Mouse (Mus musculus) stomach, postnatal 0 days (tissue): ENCODE data around the gene Dmwd. TPM values are rescaled to one million over a fixed set of nuclear protein-coding genes. Genes with fewer than 3 reads are reported as not detected.

Experiments
- ATAC-seq: fragments of 200-750 bp; cut with Nextera tagmentation; 2 replicates; pipeline ENCODE4 v1.8.0; 2017; ENCODE audit not compliant: low FRiP score, low TSS enrichment
- DNase-seq: peaks from one replicate; pipeline ENCODE4 v3.0.0-alpha.2; 2016; ENCODE audit warnings: low spot score
- H3K27ac ChIP-seq: fragments of 300-500 bp; sonication (generic); replicated peaks from 2 replicates; pipeline ENCODE4 v1.5.1; 2014; ENCODE audit warnings: mild to moderate bottlenecking, control low read depth
- H3K27me3 ChIP-seq: fragments of 300-500 bp; sonication (generic); 2 replicates; pipeline ENCODE4 v1.6.1; 2014; ENCODE audit warnings: low read length; ENCODE audit not compliant: control insufficient read depth, insufficient read depth
- H3K36me3 ChIP-seq: fragments of 300-500 bp; sonication (generic); 2 replicates; pipeline ENCODE4 v1.6.1; 2014; ENCODE audit warnings: low read length, mixed read lengths; ENCODE audit not compliant: control insufficient read depth, insufficient read depth
- H3K4me1 ChIP-seq: fragments of 300-500 bp; sonication (generic); replicated peaks from 2 replicates; pipeline ENCODE4 v1.6.1; 2014; ENCODE audit warnings: antibody characterized with exemption; ENCODE audit not compliant: control insufficient read depth, insufficient read depth
- H3K4me2 ChIP-seq: fragments of 300-500 bp; sonication (generic); replicated peaks from 2 replicates; pipeline ENCODE4 v1.6.1; 2014; ENCODE audit warnings: low read depth, mild to moderate bottlenecking, control low read depth, moderate library complexity
- H3K4me3 ChIP-seq: fragments of 300-500 bp; sonication (generic); 2 replicates; pipeline ENCODE4 v1.5.1; 2014; ENCODE audit warnings: low read depth, low read length, control low read depth
- H3K9ac ChIP-seq: fragments of 300-500 bp; sonication (generic); 2 replicates; pipeline ENCODE4 v1.6.1; 2014; ENCODE audit warnings: mild to moderate bottlenecking, low read length, control low read depth, mixed read lengths
- H3K9me3 ChIP-seq: fragments of 300-500 bp; sonication (generic); 2 replicates; pipeline ENCODE4 v1.6.1; 2016; ENCODE audit warnings: low read length; ENCODE audit not compliant: control insufficient read depth
- CTCF ChIP-seq: IDR thresholded peaks from 2 replicates; pipeline ENCODE4 v1.5.1; 2016; ENCODE audit warnings: antibody characterized with exemption, low read depth, mild to moderate bottlenecking, moderate library complexity
- EP300 ChIP-seq: optimal IDR thresholded peaks from 2 replicates; pipeline ENCODE3; 2016; ENCODE audit warnings: antibody characterized with exemption
- WGBS: fragments of 180-500 bp; shearing (Covaris S2); extraction: QIAGEN DNeasy Blood & Tissue Kit; methylation state at CpG from one replicate; pipeline ENCODE4 v1.1.7; 2014; 5-methylcytosine and 5-hydroxymethylcytosine counted together
- microRNA-seq: library from miRNA; unstranded; fragments of <30 nt; microRNA quantifications from one replicate; pipeline ENCODE4, GENCODE M21; 2016
- polyA plus RNA-seq: library from polyadenylated mRNA; unstranded; fragments of >200 nt; fragmentation: Nextera tagmentation; extraction: Ambion mirVana; gene quantifications from 2 replicates; pipeline ENCODE4 v1.2.1, GENCODE M21; 2015

Dmwd gene
- polyA plus RNA-seq, 1 experiment from 2014 or later, result 4.5 TPM

DNA sequence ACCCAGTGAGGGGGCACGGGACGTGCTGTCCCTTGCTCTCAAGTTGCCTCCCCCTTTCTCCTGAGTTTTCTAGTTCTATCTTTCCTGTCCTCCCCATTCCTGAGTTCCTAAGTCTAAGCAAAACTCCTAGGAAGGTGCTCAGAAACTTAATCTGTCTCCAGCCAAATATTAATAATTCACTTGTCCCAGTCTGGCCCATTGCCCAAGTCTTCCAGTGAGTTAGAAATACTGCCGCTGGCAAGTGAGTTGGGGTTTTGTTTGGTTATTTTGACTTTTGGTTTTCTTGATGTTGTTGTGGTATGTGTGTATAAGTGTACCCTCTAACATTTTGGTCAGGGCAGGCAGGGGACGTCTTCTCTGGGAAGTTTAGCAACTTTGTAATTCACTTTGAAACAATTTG is 45.7 kb downstream of the Dmwd start:
- Histone ChIP-seq H3K27me3 (no peaks in the 10 kb centered on the region), H3K4me2 (no peak overlapping the region), H3K27ac (no peak overlapping the region), H3K4me1 (no peaks in the 10 kb centered on the region; the same call in 1 of the 2 replicates), H3K36me3 (peaks cover 4% of the 10 kb centered on the region; the same call in 1 of the 2 replicates), H3K9ac (no peak overlapping the region), H3K9me3 (no peaks in the 10 kb centered on the region), H3K4me3 (no peak overlapping the region)
- WGBS, result 78% methylated on average over 4 of the region's 4 CpGs
- DNase-seq (no peak), ATAC-seq (no peak)
- TF ChIP-seq CTCF (no peak), EP300 (no peak)

DNA sequence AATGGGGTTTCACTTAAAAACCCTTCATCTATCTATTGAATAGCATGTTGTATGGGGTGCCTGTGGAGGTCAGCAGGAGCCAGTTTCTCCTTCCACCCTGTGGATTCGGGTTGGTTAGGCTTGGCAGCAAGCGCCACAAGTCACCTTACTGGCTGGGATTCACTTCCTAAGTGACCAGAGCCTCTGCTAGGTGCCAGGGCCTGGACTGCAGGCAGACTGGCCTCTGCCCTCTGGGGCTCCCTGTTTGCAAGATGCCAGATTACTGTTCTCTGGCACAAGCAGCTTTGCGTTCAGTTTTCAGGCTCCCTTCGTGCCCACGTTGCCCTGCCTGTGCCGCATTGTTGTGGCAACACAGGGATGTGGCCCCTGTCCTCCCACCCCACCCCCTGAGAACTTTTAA is 48.7 kb downstream of the Dmwd start:
- Histone ChIP-seq H3K27me3 (no peaks in the 10 kb centered on the region), H3K9me3 (no peaks in the 10 kb centered on the region), H3K27ac (no peak overlapping the region), H3K36me3 (peaks cover 4% of the 10 kb centered on the region; the same call in 1 of the 2 replicates), H3K9ac (no peak overlapping the region), H3K4me2 (no peak overlapping the region), H3K4me3 (no peak overlapping the region), H3K4me1 (no peaks in the 10 kb centered on the region; the same call in 1 of the 2 replicates)
- TF ChIP-seq EP300 (no peak), CTCF (no peak)
- DNase-seq (no peak), ATAC-seq (no peak)
- WGBS, result 84% methylated on average over 6 of the region's 6 CpGs

DNA sequence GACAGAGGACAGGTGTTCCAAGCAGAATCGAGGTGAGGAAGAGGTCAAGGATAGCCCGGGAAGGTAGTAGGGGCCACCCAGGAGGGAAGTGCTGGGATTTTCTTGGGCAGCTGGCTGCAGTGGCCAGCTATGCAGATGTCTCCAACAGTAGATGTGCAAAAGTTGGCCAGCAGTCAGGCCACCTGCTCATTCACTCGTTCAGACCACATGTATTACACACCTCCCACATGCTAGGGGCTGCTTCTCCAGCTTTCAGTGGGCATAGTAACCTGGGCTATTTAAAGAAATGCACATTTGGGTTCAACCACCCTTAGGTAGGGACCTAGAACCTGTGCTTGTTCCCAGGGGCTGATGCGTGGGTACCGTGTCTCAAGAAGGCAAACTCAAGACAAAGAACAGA is 51.7 kb downstream of the Dmwd start:
- Histone ChIP-seq H3K9ac (no peak overlapping the region), H3K4me2 (no peak overlapping the region), H3K9me3 (no peaks in the 10 kb centered on the region), H3K4me3 (no peak overlapping the region), H3K36me3 (peaks cover 4% of the 10 kb centered on the region; the same call in 1 of the 2 replicates), H3K27me3 (no peaks in the 10 kb centered on the region), H3K4me1 (0 out of 2 replicates have a peak, but pooled peaks cover 2% of the 10 kb centered on the region), H3K27ac (no peak overlapping the region)
- ATAC-seq, result no peak
- 75% methylated on average over 5 of the region's 5 CpGs for WGBS
- TF ChIP-seq EP300 (no peak), CTCF (no peak)
- no peak for DNase-seq

DNA sequence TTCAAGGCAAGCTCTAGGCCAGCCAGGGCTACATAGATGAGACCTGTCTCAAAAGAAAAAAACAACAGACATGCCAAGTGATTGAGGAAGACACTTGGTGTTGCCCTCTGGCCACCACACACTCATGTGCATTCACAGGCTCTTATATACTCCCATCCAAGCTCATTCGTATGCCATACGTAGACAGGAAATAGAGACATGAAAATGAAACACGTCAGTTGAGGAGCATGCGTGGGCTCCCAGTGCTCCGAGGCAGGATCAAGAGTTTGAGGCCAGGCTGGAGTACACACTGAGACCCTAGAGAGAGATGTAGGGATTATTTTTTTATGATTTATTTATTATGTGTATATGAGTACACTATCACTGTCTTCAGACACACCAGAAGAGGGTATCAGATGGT is 53.4 kb downstream of the Dmwd start:
- no peaks in the 10 kb centered on the region for H3K9me3 ChIP-seq
- no peak overlapping the region for H3K4me2 ChIP-seq
- no peak overlapping the region for H3K4me3 ChIP-seq
- no peak overlapping the region for H3K9ac ChIP-seq
- 0 out of 2 replicates have a peak, but pooled peaks cover 2% of the 10 kb centered on the region for H3K4me1 ChIP-seq
- H3K27me3 ChIP-seq, result no peaks in the 10 kb centered on the region
- no peak overlapping the region for H3K27ac ChIP-seq
- 86% methylated on average over 5 of the region's 5 CpGs for WGBS
- no peak for DNase-seq
- H3K36me3 ChIP-seq, result peaks cover 4% of the 10 kb centered on the region; the same call in 1 of the 2 replicates
- TF ChIP-seq CTCF (no peak), EP300 (no peak)
- ATAC-seq, result no peak

DNA sequence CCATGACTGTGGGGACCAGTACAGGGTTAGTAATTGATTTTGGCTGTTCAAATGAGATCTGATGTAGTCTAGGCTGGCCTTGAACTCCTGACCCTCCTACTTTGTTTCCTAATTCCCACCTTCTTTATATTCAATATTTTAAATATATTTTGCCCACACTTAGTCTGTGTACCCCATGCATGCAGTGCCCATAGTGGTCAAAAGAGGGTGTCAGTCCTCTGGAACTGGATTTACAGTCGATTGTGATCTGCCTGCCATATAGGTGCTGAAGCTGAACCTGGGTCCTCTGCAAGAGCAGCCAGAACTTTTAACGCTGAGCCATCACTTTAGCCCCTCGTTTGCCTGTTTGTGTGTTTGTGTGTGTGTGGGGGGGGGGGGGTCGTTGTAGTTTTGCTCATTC is 54.6 kb downstream of the Dmwd start:
- H3K4me1 ChIP-seq, result 0 out of 2 replicates have a peak, but pooled peaks cover 2% of the 10 kb centered on the region
- H3K4me3 ChIP-seq, result peak overlapping the region; percentile 17; the same call in 1 of the 2 replicates
- peak overlapping the region; percentile 71 for H3K27ac ChIP-seq
- no peak for DNase-seq
- peak; percentile 49 for TF ChIP-seq CTCF
- TF ChIP-seq EP300, result no peak
- peak overlapping the region; percentile 48 for H3K4me2 ChIP-seq
- no peaks in the 10 kb centered on the region for H3K9me3 ChIP-seq
- peaks cover 4% of the 10 kb centered on the region for H3K36me3 ChIP-seq
- 15% methylated on average over 4 of the region's 4 CpGs for WGBS
- peak overlapping the region; percentile 24; the same call in 1 of the 2 replicates for H3K9ac ChIP-seq
- ATAC-seq, result no peak
- H3K27me3 ChIP-seq, result no peaks in the 10 kb centered on the region

DNA sequence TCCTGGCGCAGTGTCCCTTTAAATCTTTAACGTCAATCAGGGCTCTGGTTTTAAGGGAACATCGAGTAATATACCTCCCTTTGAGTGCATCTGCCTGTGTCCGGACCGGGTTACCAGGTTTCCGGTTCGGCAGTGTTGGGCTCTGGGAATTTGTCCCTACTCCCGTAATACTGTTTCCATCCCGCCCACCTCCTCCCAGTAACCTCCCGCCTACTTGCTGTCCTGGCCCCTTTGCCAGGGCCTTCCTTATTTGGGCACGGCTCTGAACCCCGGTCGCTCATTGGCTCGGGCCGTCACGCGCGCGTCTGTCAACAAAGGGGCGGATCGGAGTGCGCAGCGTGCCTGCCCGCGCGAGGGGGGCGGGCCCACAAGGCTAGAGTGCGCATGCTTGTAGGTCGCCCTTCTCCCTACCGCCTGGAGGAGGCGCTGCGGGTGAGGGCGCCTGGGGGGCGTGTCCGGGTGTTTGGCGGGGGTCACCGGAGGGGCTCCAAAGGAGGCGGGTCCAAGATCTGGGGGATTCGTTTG is 55.4 kb downstream of the Dmwd start:
- ATAC-seq (peak; percentile 99), DNase-seq (peak; percentile 99)
- Histone ChIP-seq H3K9me3 (no peaks in the 10 kb centered on the region), H3K4me1 (0 out of 2 replicates have a peak, but pooled peaks cover 2% of the 10 kb centered on the region), H3K9ac (peak overlapping the region; percentile 52), H3K4me2 (peak overlapping the region; percentile 69), H3K27ac (peak overlapping the region; percentile 71), H3K36me3 (peaks cover 4% of the 10 kb centered on the region), H3K27me3 (no peaks in the 10 kb centered on the region), H3K4me3 (peak overlapping the region; percentile 42)
- WGBS, result under 1% methylated on average over 36 of the region's 39 CpGs
- TF ChIP-seq CTCF (peak; percentile 91), EP300 (no peak)

Small RNA genes within 50 kb of the gene (microRNA-seq; reads per million reads assigned to microRNA genes)
- not detected for gene Mir3100

Other genes starting within 250 kb of the Dmwd start
- 1.3 and 1.4 TPM in 2 replicates for gene Mill2, start 236.3 kb upstream of the Dmwd start, polyA plus RNA-seq
- 103 and 110 TPM in 2 replicates for gene Pglyrp1, start 204.9 kb upstream of the Dmwd start, polyA plus RNA-seq
- gene Ccdc61, start 165.8 kb upstream of the Dmwd start, polyA plus RNA-seq, result 15.4 and 19.1 TPM in 2 replicates
- gene Nova2, start 150.3 kb upstream of the Dmwd start, polyA plus RNA-seq, result 0.18 and 0.22 TPM in 2 replicates
- not detected in 2 replicates for gene Nanos2, start 88.8 kb upstream of the Dmwd start, polyA plus RNA-seq
- gene Mypop, start 85.0 kb upstream of the Dmwd start, polyA plus RNA-seq, result 1.3 and 1.4 TPM in 2 replicates
- gene Irf2bp1, start 72.2 kb upstream of the Dmwd start, polyA plus RNA-seq, result 9.8 and 12.0 TPM in 2 replicates
- 39.2 and 46.0 TPM in 2 replicates for gene Foxa3, start 52.7 kb upstream of the Dmwd start, polyA plus RNA-seq
- 9.1 and 9.6 TPM in 2 replicates for gene Sympk, start 51.9 kb upstream of the Dmwd start, polyA plus RNA-seq
- gene Rsph6a, start 21.5 kb upstream of the Dmwd start, polyA plus RNA-seq, result not detected in 2 replicates
- 91.3 and 103 TPM in 2 replicates for gene Dmpk, start 7.6 kb downstream of the Dmwd start, polyA plus RNA-seq
- gene Six5, start 18.4 kb downstream of the Dmwd start, polyA plus RNA-seq, result 6.1 and 7.7 TPM in 2 replicates
- gene Gm4969, start 42.1 kb downstream of the Dmwd start, polyA plus RNA-seq, result 0.72 and 0.76 TPM in 2 replicates
- 6.5 and 6.7 TPM in 2 replicates for gene Fbxo46, start 43.6 kb downstream of the Dmwd start, polyA plus RNA-seq
- gene Qpctl, start 73.1 kb downstream of the Dmwd start, polyA plus RNA-seq, result 11.3 and 11.8 TPM in 2 replicates
- 96.9 and 103 TPM in 2 replicates for gene Snrpd2, start 73.5 kb downstream of the Dmwd start, polyA plus RNA-seq
- gene Gipr, start 89.9 kb downstream of the Dmwd start, polyA plus RNA-seq, result 0.22 and 0.27 TPM in 2 replicates
- gene Eml2, start 100.2 kb downstream of the Dmwd start, polyA plus RNA-seq, result 8.4 and 8.8 TPM in 2 replicates
- gene Gpr4, start 136.3 kb downstream of the Dmwd start, polyA plus RNA-seq, result 0.85 and 1.3 TPM in 2 replicates
- gene Opa3, start 152.1 kb downstream of the Dmwd start, polyA plus RNA-seq, result 20.3 and 20.7 TPM in 2 replicates
- 108 and 120 TPM in 2 replicates for gene Vasp, start 195.6 kb downstream of the Dmwd start, polyA plus RNA-seq
- gene Ppm1n, start 203.8 kb downstream of the Dmwd start, polyA plus RNA-seq, result 0.17 and 0.21 TPM in 2 replicates
- 10.1 and 12.1 TPM in 2 replicates for gene Rtn2, start 206.4 kb downstream of the Dmwd start, polyA plus RNA-seq
- 0.21 and 0.38 TPM in 2 replicates for gene Fosb, start 233.8 kb downstream of the Dmwd start, polyA plus RNA-seq